Mouse (Mus musculus): ENCODE results near the gene Gm12216. TPM values are rescaled to one million over a fixed set of nuclear protein-coding genes. Genes with fewer than 3 reads are reported as not detected.

The Gm12216 gene
- polyA plus RNA-seq, 1 experiment from 2014 or later = 0.16 TPM

DNA sequence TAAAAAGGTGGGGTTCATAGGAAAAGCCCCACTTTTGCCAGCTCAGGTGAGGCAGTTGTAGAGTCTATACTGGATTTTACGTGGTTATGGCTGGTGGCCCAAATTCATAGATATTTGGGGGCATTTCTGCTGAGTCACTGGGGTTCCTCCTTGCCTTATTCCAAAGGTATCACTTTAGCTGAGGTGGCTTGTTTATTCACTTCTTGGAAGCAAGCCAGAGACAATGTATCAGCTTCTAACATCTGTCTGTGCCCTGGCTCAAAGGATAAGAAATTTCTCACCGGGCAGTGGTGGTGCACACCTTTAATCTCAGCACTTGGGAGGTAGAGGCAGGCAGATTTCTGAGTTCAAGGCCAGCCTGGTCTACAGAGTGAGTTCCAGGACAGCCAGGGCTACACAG is 79.2 kb downstream of the Gm12216 start:
- H3K36me3 ChIP-seq (replicated peaks) = peaks cover 12% of the 10 kb centered on the region
- DNase-seq (ENCODE audit: extremely low spot score, low spot score) = no peak
- no peak overlapping the region for H3K4me3 ChIP-seq
- H3K9me3 ChIP-seq = no peaks in the 10 kb centered on the region
- 95% methylated on average over 2 of the region's 2 CpGs for WGBS
- peaks cover 6% of the 10 kb centered on the region; the same call in 1 of the 2 replicates for H3K4me1 ChIP-seq
- H3K27me3 ChIP-seq (ENCODE audit: poor library complexity, severe bottlenecking) = no peaks in the 10 kb centered on the region
- no peak overlapping the region for H3K27ac ChIP-seq

DNA sequence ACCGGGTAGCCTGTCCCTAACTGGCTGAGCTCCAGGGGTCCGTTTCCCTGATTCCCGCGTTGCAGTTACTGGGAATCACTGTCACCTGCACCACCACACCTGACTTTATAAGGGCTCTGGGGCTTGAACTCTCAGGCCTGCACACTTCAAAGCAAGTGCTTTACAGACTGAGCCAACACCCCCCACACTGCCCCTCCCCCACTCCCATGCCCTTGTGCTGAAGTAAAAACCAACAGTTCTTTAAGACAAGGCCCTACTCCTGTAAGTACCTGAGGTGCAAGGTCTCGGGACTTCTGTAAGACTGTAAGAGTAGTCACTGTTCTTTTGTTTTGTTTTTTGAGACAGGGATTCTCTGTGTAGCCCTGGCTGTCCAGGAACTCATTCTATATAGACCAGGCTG is 80.6 kb downstream of the Gm12216 start:
- DNase-seq (ENCODE audit: extremely low spot score, low spot score) = no peak

DNA sequence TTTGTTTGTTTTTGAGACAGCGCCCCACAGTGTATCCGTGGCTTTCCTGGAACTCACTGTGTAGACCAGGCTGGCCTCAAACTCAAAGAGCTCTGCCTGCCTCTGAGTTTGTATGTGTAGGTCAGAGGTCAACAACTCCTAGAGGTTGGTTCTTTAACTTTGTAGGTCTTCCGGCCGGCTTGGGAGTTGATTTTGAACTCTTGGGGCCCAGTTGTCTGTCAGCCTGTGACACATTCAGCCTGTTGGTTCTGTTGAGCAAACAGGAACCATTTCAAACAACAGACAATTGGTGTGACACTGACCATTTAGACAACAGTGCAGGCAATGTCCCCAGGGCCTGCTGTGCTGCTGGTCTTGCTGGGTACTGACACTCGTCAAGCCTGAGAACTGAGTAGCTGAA is 81.3 kb downstream of the Gm12216 start:
- 78% methylated on average over 5 of the region's 5 CpGs for WGBS

More for the DNA sequence above, 80.6 kb downstream of the Gm12216 start:
- Histone ChIP-seq H3K27me3 (ENCODE audit: poor library complexity, severe bottlenecking) (no peaks in the 10 kb centered on the region), H3K4me3 (no peak overlapping the region), H3K36me3 (replicated peaks) (peaks cover 15% of the 10 kb centered on the region), H3K9me3 (no peaks in the 10 kb centered on the region), H3K27ac (no peak overlapping the region), H3K4me1 (no peaks in the 10 kb centered on the region)
- WGBS = 82% methylated on average over 5 of the region's 5 CpGs

DNA sequence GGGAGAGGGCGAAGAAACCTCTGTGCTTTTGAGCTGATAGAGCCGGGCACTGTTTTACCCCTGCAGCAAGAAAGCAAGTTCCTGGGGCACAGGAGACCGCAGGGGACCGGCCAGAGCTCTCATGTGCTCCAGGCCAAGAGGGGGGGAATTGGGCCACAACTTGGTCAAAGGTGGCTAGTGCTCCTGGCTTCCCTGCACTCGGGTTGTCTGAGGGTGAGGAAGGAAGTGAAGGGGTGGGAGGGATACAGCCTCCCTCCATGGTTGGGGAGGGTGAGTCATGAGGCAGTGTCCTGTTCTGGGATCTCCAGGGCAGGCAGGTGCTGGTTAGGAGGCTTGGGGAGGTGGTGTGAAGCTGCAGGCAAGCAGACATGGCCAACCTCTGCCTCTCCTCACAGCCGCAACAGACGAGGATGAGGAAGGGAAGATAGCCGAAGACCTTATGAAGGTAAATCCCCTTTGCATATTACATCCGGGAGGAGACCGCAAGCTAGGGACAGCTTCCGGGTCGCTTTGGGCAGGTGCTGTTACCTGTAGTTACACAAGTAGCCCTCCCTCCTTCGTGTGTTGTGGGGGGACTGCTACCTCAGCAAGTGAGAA is 84.3 kb downstream of the Gm12216 start:
- Histone ChIP-seq H3K27me3 (ENCODE audit: poor library complexity, severe bottlenecking) (peaks cover 20% of the 10 kb centered on the region), H3K4me1 (peaks cover 18% of the 10 kb centered on the region), H3K9me3 (no peaks in the 10 kb centered on the region), H3K27ac (no peak overlapping the region), H3K4me3 (no peak overlapping the region), H3K36me3 (replicated peaks) (peaks cover 15% of the 10 kb centered on the region)
- no peak for DNase-seq (ENCODE audit: extremely low spot score, low spot score)
- WGBS = 81% methylated on average over 13 of the region's 13 CpGs

More for the DNA sequence above, 81.3 kb downstream of the Gm12216 start:
- no peak for DNase-seq (ENCODE audit: extremely low spot score, low spot score)
- H3K27ac ChIP-seq = no peak overlapping the region
- H3K9me3 ChIP-seq = no peaks in the 10 kb centered on the region
- no peaks in the 10 kb centered on the region; the same call in 1 of the 2 replicates for H3K4me1 ChIP-seq
- H3K4me3 ChIP-seq = no peak overlapping the region
- H3K36me3 ChIP-seq (replicated peaks) = peaks cover 15% of the 10 kb centered on the region
- H3K27me3 ChIP-seq (ENCODE audit: poor library complexity, severe bottlenecking) = no peaks in the 10 kb centered on the region

DNA sequence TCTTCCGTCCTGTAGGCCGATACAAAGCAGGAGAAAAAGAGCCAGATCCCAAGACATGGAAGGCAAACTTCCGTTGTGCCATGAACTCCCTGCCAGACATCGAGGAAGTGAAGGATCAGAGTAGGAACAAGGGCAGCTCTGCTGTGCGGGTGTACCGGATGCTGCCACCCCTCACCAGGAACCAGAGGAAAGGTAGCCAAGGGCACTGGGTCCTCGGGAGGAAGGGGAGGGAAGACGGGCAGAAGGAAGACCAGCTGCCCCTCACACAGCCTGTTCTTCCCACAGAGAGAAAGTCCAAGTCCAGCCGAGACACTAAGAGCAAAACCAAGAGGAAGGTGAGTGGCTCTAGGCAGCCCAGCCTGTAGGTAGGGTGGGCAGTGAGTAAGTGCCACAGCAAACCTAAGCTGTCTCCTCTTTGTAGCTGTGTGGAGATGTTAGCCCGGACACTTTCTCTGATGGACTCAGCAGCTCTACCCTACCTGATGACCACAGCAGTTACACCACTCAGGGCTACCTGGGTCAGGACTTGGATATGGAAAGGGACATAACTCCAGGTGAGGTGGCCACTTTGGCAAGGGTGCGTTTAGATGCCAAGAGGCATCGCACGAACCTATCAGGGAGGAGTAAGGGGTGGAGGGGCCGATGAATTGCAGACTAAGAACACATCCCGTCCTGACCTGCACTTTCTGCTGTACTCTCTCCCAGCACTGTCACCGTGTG is 85.3 kb downstream of the Gm12216 start:
- no peaks in the 10 kb centered on the region for H3K9me3 ChIP-seq
- peaks cover 24% of the 10 kb centered on the region for H3K4me1 ChIP-seq
- no peak overlapping the region for H3K27ac ChIP-seq
- no peak for DNase-seq (ENCODE audit: extremely low spot score, low spot score)
- H3K36me3 ChIP-seq (replicated peaks) = peaks cover 15% of the 10 kb centered on the region
- WGBS = 87% methylated on average over 16 of the region's 16 CpGs
- no peak overlapping the region for H3K4me3 ChIP-seq
- H3K27me3 ChIP-seq (ENCODE audit: poor library complexity, severe bottlenecking) = peaks cover 29% of the 10 kb centered on the region

DNA sequence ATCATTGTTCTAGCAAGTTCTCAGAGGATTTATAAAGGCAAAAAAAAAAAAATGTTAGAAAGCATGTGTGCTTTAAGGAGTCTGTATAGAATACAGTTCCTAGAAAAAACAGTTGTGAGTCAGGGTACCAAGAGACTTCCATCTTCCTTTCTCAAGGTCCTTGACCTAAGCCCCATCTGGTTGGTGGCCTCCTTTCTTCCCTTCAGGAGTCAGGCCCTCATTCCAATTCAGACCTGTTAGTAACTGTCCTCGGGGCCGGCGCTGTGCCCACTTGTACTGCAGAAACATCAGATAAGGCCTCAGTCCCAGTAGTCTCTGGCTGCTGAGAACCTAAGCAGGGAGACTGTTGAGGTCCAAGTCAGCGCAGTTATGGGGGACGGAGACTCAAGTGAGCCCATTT is 86.0 kb downstream of the Gm12216 start, which contains the start of gene Gm17334:
Gm17334 (minus strand) TSS at position 101 of the 400 bp plus-strand sequence.
- peaks cover 37% of the 10 kb centered on the region for H3K27me3 ChIP-seq (ENCODE audit: poor library complexity, severe bottlenecking)
- no peak for DNase-seq (ENCODE audit: extremely low spot score, low spot score)
- no peak within 1 kb of the TSS for H3K27ac ChIP-seq
- H3K9me3 ChIP-seq = no peaks in the 10 kb centered on the region
- H3K36me3 ChIP-seq (replicated peaks) = peaks cover 15% of the 10 kb centered on the region
- H3K4me1 ChIP-seq = peaks cover 24% of the 10 kb centered on the region
- 89% methylated on average over 5 of the region's 5 CpGs for WGBS
- no peak within 1 kb of the TSS for H3K4me3 ChIP-seq

DNA sequence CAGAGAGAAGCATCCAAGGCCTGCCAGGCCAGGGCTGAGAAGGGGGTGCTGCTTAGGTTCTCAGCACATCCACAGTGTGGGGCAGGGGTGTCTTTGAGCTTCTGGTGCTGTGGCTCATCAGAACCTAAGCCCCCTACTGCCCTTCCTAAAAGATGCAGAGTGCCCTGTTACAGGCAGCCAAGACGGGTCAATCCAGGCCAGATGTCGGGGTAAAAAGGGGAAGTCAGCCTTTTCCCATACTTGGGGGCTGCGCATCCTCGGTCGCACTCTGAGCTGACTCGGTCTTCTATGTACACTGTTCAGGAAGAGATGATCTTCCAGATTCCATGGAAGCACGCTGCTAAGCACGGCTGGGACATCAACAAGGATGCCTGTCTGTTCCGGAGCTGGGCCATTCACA is 86.5 kb downstream of the Gm12216 start:
- no peak overlapping the region for H3K27ac ChIP-seq
- H3K27me3 ChIP-seq (ENCODE audit: poor library complexity, severe bottlenecking) = peaks cover 39% of the 10 kb centered on the region
- no peak for DNase-seq (ENCODE audit: extremely low spot score, low spot score)
- H3K36me3 ChIP-seq (replicated peaks) = peaks cover 15% of the 10 kb centered on the region
- H3K4me1 ChIP-seq = peaks cover 24% of the 10 kb centered on the region
- 79% methylated on average over 9 of the region's 9 CpGs for WGBS
- no peak overlapping the region for H3K4me3 ChIP-seq
- no peaks in the 10 kb centered on the region for H3K9me3 ChIP-seq

DNA sequence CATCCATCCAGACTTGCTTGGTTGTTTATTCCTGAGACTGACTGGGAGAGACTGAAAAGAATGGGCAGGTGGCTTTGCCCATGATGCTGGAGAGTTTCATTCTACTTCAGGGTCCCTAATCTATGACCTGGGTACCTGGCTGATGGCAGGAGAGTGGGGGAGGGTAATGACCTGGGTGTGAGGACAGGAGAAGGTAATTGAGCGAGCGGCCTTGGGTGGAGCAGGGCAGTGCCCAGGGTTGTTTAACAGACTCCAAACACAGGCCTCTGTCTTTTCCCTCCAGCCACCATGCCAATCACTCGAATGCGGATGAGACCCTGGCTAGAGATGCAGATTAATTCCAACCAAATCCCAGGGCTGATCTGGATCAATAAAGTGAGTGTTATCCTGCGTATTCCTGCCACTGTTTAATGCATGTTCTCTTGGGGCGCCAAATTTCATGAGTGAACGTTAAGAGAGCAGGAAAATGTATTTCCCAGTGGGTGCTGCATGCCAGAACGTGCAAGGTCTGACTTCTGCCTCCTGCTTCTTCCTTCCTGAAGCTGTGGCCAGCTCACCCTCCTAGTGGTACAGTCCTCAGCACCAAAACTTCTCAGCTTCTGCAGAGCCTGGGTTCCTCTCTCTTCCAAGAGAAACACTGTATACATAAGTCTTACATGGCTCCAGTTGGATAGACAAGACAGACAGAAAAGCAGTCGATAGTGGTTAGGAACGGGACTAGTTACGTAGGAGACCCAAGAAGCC is 87.9 kb downstream of the Gm12216 start:
- Histone ChIP-seq H3K4me3 (peak overlapping the region; percentile 67), H3K9me3 (no peaks in the 10 kb centered on the region), H3K4me1 (peaks cover 24% of the 10 kb centered on the region), H3K27ac (no peak overlapping the region), H3K36me3 (replicated peaks) (peaks cover 10% of the 10 kb centered on the region), H3K27me3 (ENCODE audit: poor library complexity, severe bottlenecking) (peaks cover 49% of the 10 kb centered on the region)
- WGBS = 86% methylated on average over 11 of the region's 11 CpGs
- no peak for DNase-seq (ENCODE audit: extremely low spot score, low spot score)

DNA sequence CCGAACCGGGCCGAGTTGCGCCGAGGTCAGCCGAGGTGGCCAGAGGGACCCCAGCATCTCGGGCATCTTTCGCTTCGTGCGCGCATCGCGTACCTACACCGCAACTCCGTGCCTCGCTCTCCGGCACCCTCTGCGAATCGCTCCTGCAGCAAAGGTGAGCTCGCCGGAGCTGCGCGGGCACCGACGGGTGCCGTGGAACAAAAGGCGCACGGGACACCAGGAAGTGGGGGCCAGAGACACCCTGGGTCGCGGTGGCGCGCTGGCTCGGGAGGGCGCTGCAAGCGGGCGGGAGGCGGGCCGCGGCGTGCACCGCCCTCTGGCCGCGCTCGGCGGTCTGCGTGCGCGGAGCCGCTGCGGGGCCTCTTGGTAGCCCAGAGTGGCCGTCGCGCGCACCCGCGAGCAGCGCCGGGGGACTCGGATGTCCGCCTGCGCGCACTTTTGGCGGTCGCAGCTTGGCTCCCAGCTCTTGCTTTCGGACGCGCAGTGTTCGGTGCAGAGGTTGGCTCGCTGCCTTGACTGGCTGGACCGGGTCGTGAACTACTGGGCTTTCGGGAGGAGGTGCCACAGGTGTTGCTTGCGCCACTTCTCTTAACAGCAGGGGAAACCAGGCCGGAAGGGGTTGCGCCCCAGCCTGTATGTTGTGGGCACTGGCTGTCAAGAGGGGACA is 88.8 kb downstream of the Gm12216 start:
- Histone ChIP-seq H3K27me3 (ENCODE audit: poor library complexity, severe bottlenecking) (peaks cover 57% of the 10 kb centered on the region), H3K27ac (peak overlapping the region; percentile 79), H3K36me3 (replicated peaks) (peaks cover 6% of the 10 kb centered on the region), H3K9me3 (no peaks in the 10 kb centered on the region), H3K4me1 (peaks cover 24% of the 10 kb centered on the region), H3K4me3 (peak overlapping the region; percentile 67)
- peak; percentile 59 for DNase-seq (ENCODE audit: extremely low spot score, low spot score)
- WGBS = under 1% methylated on average over 75 of the region's 75 CpGs

DNA sequence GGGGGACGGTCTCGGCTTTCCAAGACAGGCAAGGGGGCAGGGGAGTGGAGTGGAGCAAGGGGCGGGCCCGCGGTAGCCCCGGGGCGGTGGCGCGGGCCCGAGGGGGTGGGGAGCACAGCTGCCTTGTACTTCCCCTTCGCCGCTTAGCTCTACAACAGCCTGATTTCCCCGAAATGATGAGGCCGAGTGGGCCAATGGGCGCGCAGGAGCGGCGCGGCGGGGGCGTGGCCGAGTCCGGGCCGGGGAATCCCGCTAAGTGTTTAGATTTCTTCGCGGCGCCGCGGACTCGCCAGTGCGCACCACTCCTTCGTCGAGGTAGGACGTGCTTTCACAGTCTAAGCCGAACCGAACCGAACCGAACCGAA is 89.3 kb downstream of the Gm12216 start, which contains the start of gene Irf1:
Irf1 (plus strand) TSS at position 255 of the 365 bp plus-strand sequence.
- no peaks in the 10 kb centered on the region for H3K9me3 ChIP-seq
- under 1% methylated on average over 40 of the region's 40 CpGs for WGBS
- DNase-seq (ENCODE audit: extremely low spot score, low spot score) = peak; percentile 85
- H3K4me1 ChIP-seq = peaks cover 28% of the 10 kb centered on the region
- peak within 1 kb of the TSS; percentile 79 for H3K27ac ChIP-seq
- H3K36me3 ChIP-seq (replicated peaks) = peaks cover 2% of the 10 kb centered on the region
- H3K4me3 ChIP-seq = peak within 1 kb of the TSS; percentile 67
- peaks cover 62% of the 10 kb centered on the region for H3K27me3 ChIP-seq (ENCODE audit: poor library complexity, severe bottlenecking)

DNA sequence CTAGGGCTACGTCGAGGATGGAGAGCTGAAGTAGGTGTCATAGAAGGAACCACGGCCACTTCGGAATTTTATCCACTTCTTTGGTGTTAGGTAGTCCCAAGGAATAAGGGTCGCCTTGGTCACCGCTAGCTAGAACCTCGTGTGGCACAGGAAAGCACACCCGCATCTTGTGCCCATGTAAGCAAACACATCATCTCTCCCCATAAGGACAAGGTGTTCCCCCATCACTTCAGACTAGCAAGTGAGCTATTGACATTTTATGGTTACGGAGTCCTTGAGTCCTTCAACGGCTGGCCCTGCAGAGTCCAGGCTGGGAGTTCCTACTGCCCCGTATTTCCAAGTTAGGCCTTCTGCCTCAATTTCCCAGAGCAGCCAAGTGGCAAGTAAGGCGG is 89.9 kb downstream of the Gm12216 start:
- Histone ChIP-seq H3K9me3 (no peaks in the 10 kb centered on the region), H3K4me3 (peak overlapping the region; percentile 67), H3K27me3 (ENCODE audit: poor library complexity, severe bottlenecking) (peaks cover 68% of the 10 kb centered on the region), H3K36me3 (replicated peaks) (no peaks in the 10 kb centered on the region), H3K4me1 (peaks cover 34% of the 10 kb centered on the region), H3K27ac (peak overlapping the region; percentile 79; the same call in 1 of the 2 replicates)
- no peak for DNase-seq (ENCODE audit: extremely low spot score, low spot score)
- 58% methylated on average over 12 of the region's 12 CpGs for WGBS

DNA sequence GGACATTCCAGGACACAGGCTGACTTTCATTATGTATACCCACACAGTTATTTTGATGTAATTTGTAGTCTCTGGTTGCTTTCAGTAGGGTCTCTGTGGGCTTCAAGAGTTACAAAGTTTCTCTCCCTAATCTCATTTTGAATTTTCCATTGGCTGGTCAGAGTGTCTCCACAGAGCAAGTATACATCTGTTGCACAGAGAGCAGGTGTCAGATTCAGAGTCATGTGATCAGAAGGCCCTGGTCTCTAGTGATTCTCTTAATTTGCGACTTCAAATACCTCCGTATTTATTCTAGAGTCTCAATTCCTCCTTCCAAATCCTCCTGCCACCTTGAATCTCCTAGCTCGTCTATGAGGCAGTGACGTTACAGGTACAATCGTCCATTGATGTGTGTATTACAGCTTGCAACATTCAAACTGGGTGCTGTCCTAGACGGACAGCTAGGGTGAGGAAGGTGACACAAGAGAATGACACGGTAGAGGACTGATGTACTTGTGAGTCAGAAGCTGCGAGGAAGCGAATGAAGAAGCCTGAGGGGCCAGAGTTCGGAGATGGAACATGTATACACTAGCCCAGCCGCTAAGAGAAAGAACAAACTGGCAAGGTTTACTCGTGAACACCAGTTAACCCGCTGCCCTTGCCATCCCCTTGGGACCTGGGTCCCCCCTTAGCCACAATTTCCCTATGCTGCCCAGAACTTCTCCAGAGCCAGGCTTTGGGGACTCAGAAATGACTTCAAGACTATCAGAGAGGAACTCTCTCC is 90.5 kb downstream of the Gm12216 start:
- Histone ChIP-seq H3K4me1 (peaks cover 39% of the 10 kb centered on the region), H3K27me3 (ENCODE audit: poor library complexity, severe bottlenecking) (peaks cover 74% of the 10 kb centered on the region), H3K27ac (no peak overlapping the region), H3K4me3 (no peak overlapping the region), H3K36me3 (replicated peaks) (no peaks in the 10 kb centered on the region), H3K9me3 (no peaks in the 10 kb centered on the region)
- no peak for DNase-seq (ENCODE audit: extremely low spot score, low spot score)
- WGBS = 82% methylated on average over 13 of the region's 13 CpGs
